ENCODE assay signal across 10 mouse cellular contexts in the genomic region with DNA sequence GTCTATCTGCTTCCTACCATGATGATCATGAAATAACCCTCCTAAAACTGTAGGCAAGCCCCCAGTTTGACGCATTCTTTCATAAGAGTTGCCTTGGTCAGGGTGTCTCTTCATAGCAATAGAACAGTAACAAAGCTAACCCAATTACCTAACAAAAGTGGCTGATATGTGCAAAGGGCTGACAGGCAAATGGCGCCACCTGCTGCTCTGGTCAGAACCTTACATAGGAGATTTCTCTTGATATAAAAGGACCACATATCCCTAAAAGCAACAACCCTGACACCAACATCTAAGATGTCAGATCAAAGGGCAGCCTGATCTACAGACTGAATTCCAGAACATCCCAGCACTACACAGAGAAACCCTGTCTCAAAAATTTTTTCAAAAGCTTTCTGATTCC. TPM values are rescaled to one million over a fixed set of nuclear protein-coding genes. Genes with fewer than 3 reads are reported as not detected.
DNase-seq lines count a peak whose midpoint lies in the region; ATAC-seq and TF ChIP-seq lines count a peak whose summit lies in the region.
"Had no signal": no experiment of that assay in that cellular context is flagged by ENCODE, and none has a peak within 500 bp of the region (broad histone marks: within the 10 kb centered on the region; RNA-seq: fewer than 3 reads in every experiment).

No protein-coding gene starts in this region.

- no peaks in the 10 kb centered on the region for H3K4me1 ChIP-seq in heart, embryonic 12.5 days (replicated peaks)
- H3K4me1 ChIP-seq in cerebellum, adult 2 months (ENCODE audit: control insufficient read depth, insufficient read depth, low read length): no peaks in the 10 kb centered on the region
- H3K4me1 ChIP-seq: embryonic facial prominence, embryonic 13.5 days had no signal

- no peaks in the 10 kb centered on the region for H3K36me3 ChIP-seq in heart, embryonic 12.5 days
- H3K36me3 ChIP-seq: embryonic facial prominence, embryonic 13.5 days had no signal

- TF ChIP-seq CTCF in cerebellum, adult 2 months (IDR thresholded peaks at IDR 0.05; ENCODE audit: borderline replicate concordance, insufficient read depth, low read depth, low read length): peak; percentile 58; the same call in 1 of the 2 replicates

- TF ChIP-seq POLR2A in cerebellum, adult 2 months (IDR thresholded peaks at IDR 0.05; ENCODE audit: borderline replicate concordance, insufficient read depth, low read length): no peak

- no peak overlapping the region for H3K9ac ChIP-seq in heart, embryonic 12.5 days
- H3K9ac ChIP-seq: embryonic facial prominence, embryonic 13.5 days had no signal

- peak; percentile 28 for DNase-seq in heart, postnatal 4 days
- DNase-seq in urinary bladder, postnatal 25 days (ENCODE audit: low spot score): peak; percentile 10
- DNase-seq in urinary bladder, postnatal 4 days (ENCODE audit: low spot score in 2 of 2): no peak
- DNase-seq in cerebellum, adult 2 months: peak in 1 of 2 experiments; percentile 17
- peak; percentile 61 to 62 for DNase-seq in kidney, postnatal 4 days
- DNase-seq in retina, postnatal 1 day: peak; percentile 32
- no peak for DNase-seq in gastrocnemius, adult 18-20 months (ENCODE audit: low spot score)

- no peak overlapping the region for H3K4me3 ChIP-seq in heart, embryonic 12.5 days
- H3K4me3 ChIP-seq in cerebellum, adult 2 months (replicated peaks; ENCODE audit: insufficient read depth, low read depth, low read length): no peak overlapping the region
- H3K4me3 ChIP-seq: embryonic facial prominence, embryonic 13.5 days had no signal

- H3K4me2 ChIP-seq in heart, embryonic 12.5 days: no peak overlapping the region
- H3K4me2 ChIP-seq: embryonic facial prominence, embryonic 13.5 days had no signal

- H3K27me3 ChIP-seq in heart, embryonic 12.5 days (replicated peaks): no peaks in the 10 kb centered on the region
- H3K27me3 ChIP-seq in cerebellum, adult 2 months (ENCODE audit: control insufficient read depth, insufficient read depth, low read length): no peaks in the 10 kb centered on the region
- H3K27me3 ChIP-seq: embryonic facial prominence, embryonic 13.5 days had no signal

- no peak overlapping the region for H3K27ac ChIP-seq in heart, embryonic 12.5 days (ENCODE audit: poor library complexity, severe bottlenecking)
- H3K27ac ChIP-seq in cerebellum, adult 2 months (ENCODE audit: insufficient read depth, low read length): no peak overlapping the region
- H3K27ac ChIP-seq: embryonic facial prominence, embryonic 13.5 days had no signal

- 43% methylated on average over 2 of the region's 2 CpGs for WGBS in heart, embryonic 12.5 days
- 49% methylated on average over 2 of the region's 2 CpGs for WGBS in cerebellum, adult 2 months

- H3K9me3 ChIP-seq in heart, embryonic 12.5 days (replicated peaks): no peaks in the 10 kb centered on the region
- H3K9me3 ChIP-seq: embryonic facial prominence, embryonic 13.5 days had no signal

- ATAC-seq in heart, embryonic 12.5 days (ENCODE audit: insufficient number of reproducible peaks, low FRiP score): no peak

RNA-seq across cellular contexts. Expression of a gene that starts 11.3 kb away (rescaled TPM):
- under 1 TPM; 0.20 to 0.29 TPM for total RNA-seq in heart, postnatal 4 days (2021)
- polyA plus RNA-seq in heart, embryonic 12.5 days (2016; fragmentation: Nextera tagmentation; extraction: Ambion mirVana): not detected in 2 replicates
- polyA plus RNA-seq in cerebellum, adult 2 months (2012; rRNA removed): 0.18 and 0.33 TPM in 2 replicates
- total RNA-seq in gastrocnemius, adult 18-20 months (2021): under 1 TPM in 1 of 2 experiments, not detected in 1; 0.52 TPM
- polyA plus RNA-seq: embryonic facial prominence, embryonic 13.5 days had no signal

RNA-seq across cellular contexts. Expression of a gene that starts 51.0 kb away (rescaled TPM):
- total RNA-seq in heart, postnatal 4 days (2021): not detected
- not detected in 2 replicates for polyA plus RNA-seq in heart, embryonic 12.5 days (2016; fragmentation: Nextera tagmentation; extraction: Ambion mirVana)
- 0.10 and 0.15 TPM in 2 replicates for polyA plus RNA-seq in cerebellum, adult 2 months (2012; rRNA removed)
- total RNA-seq in gastrocnemius, adult 18-20 months (2021): not detected
- total RNA-seq: layer of hippocampus, postnatal 25 days had no signal
- polyA plus RNA-seq: embryonic facial prominence, embryonic 13.5 days had no signal

Comparison
In these comparisons a context has a peak if more than half of its experiments do, and no peak if none do; other contexts are left out.
1. DNase-seq: peak in heart, postnatal 4 days (single experiment), urinary bladder, postnatal 25 days (single experiment), kidney, postnatal 4 days (2 of 2) and retina, postnatal 1 day (single experiment); none in urinary bladder, postnatal 4 days (0 of 2) and gastrocnemius, adult 18-20 months (single experiment).